Mouse (Mus musculus) bone marrow macrophage, adult 2 months (primary cell): Measurements from ENCODE around the gene Ankrd34a.

ENCODE experiments used
- CTCF ChIP-seq: IDR thresholded peaks from 2 replicates; pipeline ENCODE4 v1.5.1; 2012; ENCODE audit warnings: low read depth, mild to moderate bottlenecking, low read length, moderate library complexity
- POLR2A ChIP-seq: IDR thresholded peaks from 2 replicates; pipeline ENCODE4 v1.6.1; 2012; ENCODE audit warnings: mild to moderate bottlenecking, low read depth, low read length, borderline replicate concordance

DNA sequence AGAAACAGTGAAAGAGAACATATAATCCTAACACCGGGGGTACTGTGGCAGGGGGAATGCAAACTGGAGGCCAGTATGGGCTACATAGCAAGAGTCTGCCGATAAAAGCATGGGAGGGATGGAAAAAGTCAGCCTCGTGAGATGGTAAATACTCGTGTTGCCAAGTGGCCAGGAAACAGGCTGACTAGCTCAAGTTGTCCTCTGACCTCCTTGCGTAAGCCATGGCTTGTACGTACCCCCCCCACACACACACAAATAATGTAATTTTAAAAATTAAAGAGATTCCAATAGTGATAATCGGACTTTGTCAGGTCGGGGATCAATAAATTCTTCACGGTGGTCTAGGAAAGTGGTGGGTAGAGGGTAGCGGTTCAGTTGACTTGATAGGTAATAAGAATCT, 3.1 kb upstream of the Ankrd34a start:
- TF ChIP-seq CTCF (no peak), POLR2A (no peak)
